Mouse (Mus musculus) stomach, embryonic 15.5 days (tissue): ENCODE results near the gene Rpusd3. TPM values are rescaled to one million over a fixed set of nuclear protein-coding genes. Genes with fewer than 3 reads are reported as not detected.

Experiments used
- ATAC-seq: fragments of 200-750 bp; cut with Nextera tagmentation; 2 replicates; pipeline ENCODE4 v1.8.0; 2017; ENCODE audit warnings: low read depth, moderate number of reproducible peaks, moderate TSS enrichment; ENCODE audit not compliant: insufficient read depth, low FRiP score
- H3K27ac ChIP-seq: fragments of 300-500 bp; sonication (generic); 2 replicates; pipeline ENCODE4 v1.5.1; 2015; ENCODE audit warnings: mild to moderate bottlenecking, inconsistent platforms
- H3K27me3 ChIP-seq: fragments of 300-500 bp; sonication (generic); replicated peaks from 2 replicates; pipeline ENCODE4 v1.6.1; 2015; ENCODE audit warnings: inconsistent platforms
- H3K36me3 ChIP-seq: fragments of 300-500 bp; sonication (generic); 2 replicates; pipeline ENCODE4 v1.6.1; 2015; ENCODE audit warnings: inconsistent platforms
- H3K4me1 ChIP-seq: fragments of 300-500 bp; sonication (generic); 2 replicates; pipeline ENCODE4 v1.6.1; 2015; ENCODE audit warnings: inconsistent platforms
- H3K4me2 ChIP-seq: fragments of 300-500 bp; sonication (generic); 2 replicates; pipeline ENCODE4 v1.6.1; 2015; ENCODE audit warnings: mild to moderate bottlenecking, inconsistent platforms
- H3K4me3 ChIP-seq: fragments of 300-500 bp; sonication (generic); replicated peaks from 2 replicates; pipeline ENCODE4 v1.5.1; 2015; ENCODE audit warnings: inconsistent platforms
- H3K9ac ChIP-seq: fragments of 300-500 bp; sonication (generic); 2 replicates; pipeline ENCODE4 v1.6.1; 2015; ENCODE audit warnings: inconsistent platforms
- H3K9me3 ChIP-seq: fragments of 300-500 bp; sonication (generic); 2 replicates; pipeline ENCODE4 v1.6.1; 2016; ENCODE audit warnings: inconsistent platforms
- WGBS: fragments of 180-500 bp; shearing (Covaris S2); methylation state at CpG from one replicate; pipeline ENCODE4 v1.1.7; 2015; 5-methylcytosine and 5-hydroxymethylcytosine counted together
- polyA plus RNA-seq: library from polyadenylated mRNA; unstranded; fragments of >200 nt; fragmentation: Nextera tagmentation; extraction: Ambion mirVana; gene quantifications from 2 replicates; pipeline ENCODE4 v1.2.1, GENCODE M21; 2015

Rpusd3 gene
- 15.9 and 20.8 TPM in 2 replicates for polyA plus RNA-seq

DNA sequence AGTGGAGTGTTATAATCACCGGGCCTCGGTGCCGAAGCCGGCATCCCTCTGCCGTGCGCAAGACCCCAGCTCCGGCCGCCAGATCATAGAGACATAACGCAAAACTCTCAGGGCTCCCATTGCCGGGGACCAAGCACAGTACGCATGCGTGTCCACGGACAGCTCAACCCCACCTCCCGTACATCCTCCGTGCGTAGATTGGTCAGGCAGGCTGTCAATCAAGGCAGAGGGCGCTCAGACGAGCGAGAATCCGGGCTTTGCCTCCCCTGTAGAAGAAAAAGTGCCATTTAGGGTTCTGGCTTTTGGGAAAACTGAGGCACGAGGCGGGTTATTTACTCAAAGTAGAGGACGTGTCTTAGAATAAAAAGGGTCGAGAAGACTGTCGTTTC lies at the start of gene Rpusd3:
Gene Rpusd3 (minus strand): TSS at position 142 of the 389 bp plus-strand sequence.
- WGBS = under 1% methylated on average over 25 of the region's 25 CpGs
- no peak within 1 kb of the TSS; the same call in 1 of the 2 replicates for H3K27ac ChIP-seq

DNA sequence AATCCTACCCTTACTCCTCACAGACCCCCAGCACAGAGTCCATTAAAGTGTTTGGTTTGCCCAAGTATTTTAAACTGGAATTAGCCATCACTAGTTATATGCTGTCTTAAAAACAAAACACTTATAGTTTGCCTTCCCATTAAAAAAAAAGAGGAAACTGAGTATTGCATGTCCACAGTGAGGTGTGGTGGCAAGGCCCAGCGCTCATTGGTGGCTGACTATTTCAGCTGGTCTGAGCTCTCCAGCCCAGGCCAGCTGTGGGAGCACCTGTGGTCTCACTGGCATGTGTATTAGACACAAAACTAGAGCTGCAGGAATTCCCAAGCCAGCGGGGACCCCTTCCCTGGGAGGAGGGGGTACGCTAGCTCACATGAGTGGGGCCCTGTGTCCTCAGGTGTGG lies 49.4 kb upstream of the Rpusd3 start:
- no peak overlapping the region for H3K4me3 ChIP-seq
- no peaks in the 10 kb centered on the region for H3K9me3 ChIP-seq
- H3K4me1 ChIP-seq = peaks cover 23% of the 10 kb centered on the region
- no peak for ATAC-seq
- H3K27ac ChIP-seq = no peak overlapping the region
- H3K36me3 ChIP-seq = no peaks in the 10 kb centered on the region
- WGBS = 71% methylated on average over 3 of the region's 3 CpGs
- H3K27me3 ChIP-seq = peaks cover 5% of the 10 kb centered on the region; the same call in 1 of the 2 replicates
- no peak overlapping the region for H3K9ac ChIP-seq
- H3K4me2 ChIP-seq = peak overlapping the region; percentile 76; the same call in 1 of the 2 replicates

More for the DNA sequence above, at the start of gene Rpusd3:
- no peaks in the 10 kb centered on the region for H3K27me3 ChIP-seq
- peaks cover 8% of the 10 kb centered on the region; the same call in 1 of the 2 replicates for H3K4me1 ChIP-seq
- no peaks in the 10 kb centered on the region for H3K36me3 ChIP-seq
- peak within 1 kb of the TSS; percentile 50 for H3K9ac ChIP-seq
- H3K4me2 ChIP-seq = peak within 1 kb of the TSS; percentile 95
- peak within 1 kb of the TSS; percentile 66 for H3K4me3 ChIP-seq
- ATAC-seq = peak; percentile 96
- H3K9me3 ChIP-seq = no peaks in the 10 kb centered on the region

DNA sequence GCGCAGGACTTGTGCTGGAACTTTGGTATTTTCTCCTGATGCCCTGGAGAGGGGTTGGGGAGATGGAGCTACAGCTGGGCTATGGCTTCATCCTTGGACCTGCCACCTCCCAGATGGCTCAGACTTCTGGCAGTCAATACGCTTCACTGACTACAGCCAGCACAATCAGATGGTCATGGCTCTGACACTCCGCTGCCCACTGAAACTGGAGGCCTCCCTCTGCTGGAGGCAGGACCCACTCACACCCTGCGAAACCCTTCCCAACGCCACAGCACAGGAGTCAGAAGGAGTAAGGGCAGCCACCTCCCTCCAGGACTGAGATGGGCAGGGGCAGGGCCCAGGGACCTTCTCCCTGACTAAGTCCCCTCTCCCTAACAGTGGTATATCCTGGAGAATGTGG lies 46.5 kb upstream of the Rpusd3 start:
- no peak for ATAC-seq
- Histone ChIP-seq H3K27ac (no peak overlapping the region), H3K4me2 (no peak overlapping the region), H3K9ac (no peak overlapping the region), H3K27me3 (peaks cover 5% of the 10 kb centered on the region; the same call in 1 of the 2 replicates), H3K4me1 (peaks cover 9% of the 10 kb centered on the region), H3K4me3 (no peak overlapping the region), H3K9me3 (no peaks in the 10 kb centered on the region), H3K36me3 (no peaks in the 10 kb centered on the region)
- 56% methylated on average over 5 of the region's 5 CpGs for WGBS

DNA sequence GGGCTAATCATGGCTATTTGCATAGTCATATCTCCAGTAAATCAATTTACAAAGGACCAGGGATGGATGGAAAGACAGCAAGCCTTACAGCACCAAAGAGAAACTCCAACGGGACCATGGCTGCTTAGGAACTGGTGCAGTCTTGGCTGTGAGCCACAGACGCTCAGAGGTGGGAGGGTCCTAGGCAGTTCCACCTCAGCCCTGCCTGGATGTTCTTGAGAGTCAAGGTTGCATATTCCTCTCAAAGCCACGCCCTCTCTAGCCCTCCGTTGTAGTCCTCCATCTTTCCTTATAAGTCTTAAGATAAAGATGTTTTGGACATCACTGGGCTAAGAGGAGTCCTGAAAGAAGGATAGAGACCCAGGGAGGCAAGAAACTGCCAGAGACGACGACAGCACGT lies 44.9 kb upstream of the Rpusd3 start:
- WGBS = 58% methylated on average over 7 of the region's 7 CpGs
- H3K4me3 ChIP-seq = no peak overlapping the region
- H3K27ac ChIP-seq = no peak overlapping the region
- ATAC-seq = no peak
- H3K4me1 ChIP-seq = peaks cover 2% of the 10 kb centered on the region; the same call in 1 of the 2 replicates
- H3K4me2 ChIP-seq = no peak overlapping the region
- H3K36me3 ChIP-seq = no peaks in the 10 kb centered on the region
- H3K9me3 ChIP-seq = no peaks in the 10 kb centered on the region
- H3K9ac ChIP-seq = no peak overlapping the region
- no peaks in the 10 kb centered on the region for H3K27me3 ChIP-seq

DNA sequence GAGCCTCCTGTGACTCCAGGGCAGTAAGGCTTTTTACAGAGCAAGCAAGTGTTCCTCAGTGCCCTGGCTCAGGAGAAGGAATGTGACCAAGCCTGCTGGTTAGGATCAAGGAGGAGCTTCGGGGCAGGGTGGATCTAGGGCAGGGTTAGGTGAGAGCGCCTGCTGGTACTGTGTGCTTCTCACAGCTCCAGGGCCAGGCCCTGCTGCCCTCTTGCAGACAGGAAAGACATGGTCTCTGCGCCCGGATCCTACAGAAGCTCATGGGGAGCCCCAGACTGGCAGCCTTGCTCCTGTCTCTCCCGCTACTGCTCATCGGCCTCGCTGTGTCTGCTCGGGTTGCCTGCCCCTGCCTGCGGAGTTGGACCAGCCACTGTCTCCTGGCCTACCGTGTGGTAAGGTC lies 39.5 kb upstream of the Rpusd3 start:
- H3K27ac ChIP-seq = peak overlapping the region; percentile 61
- ATAC-seq = peak; percentile 91
- WGBS = 55% methylated on average over 10 of the region's 10 CpGs
- no peaks in the 10 kb centered on the region for H3K9me3 ChIP-seq
- 0 out of 2 replicates have a peak, but pooled peaks cover 6% of the 10 kb centered on the region for H3K4me1 ChIP-seq
- H3K36me3 ChIP-seq = no peaks in the 10 kb centered on the region
- no peak overlapping the region for H3K9ac ChIP-seq
- peak overlapping the region; percentile 46 for H3K4me2 ChIP-seq
- H3K27me3 ChIP-seq = no peaks in the 10 kb centered on the region
- H3K4me3 ChIP-seq = peak overlapping the region; percentile 28

DNA sequence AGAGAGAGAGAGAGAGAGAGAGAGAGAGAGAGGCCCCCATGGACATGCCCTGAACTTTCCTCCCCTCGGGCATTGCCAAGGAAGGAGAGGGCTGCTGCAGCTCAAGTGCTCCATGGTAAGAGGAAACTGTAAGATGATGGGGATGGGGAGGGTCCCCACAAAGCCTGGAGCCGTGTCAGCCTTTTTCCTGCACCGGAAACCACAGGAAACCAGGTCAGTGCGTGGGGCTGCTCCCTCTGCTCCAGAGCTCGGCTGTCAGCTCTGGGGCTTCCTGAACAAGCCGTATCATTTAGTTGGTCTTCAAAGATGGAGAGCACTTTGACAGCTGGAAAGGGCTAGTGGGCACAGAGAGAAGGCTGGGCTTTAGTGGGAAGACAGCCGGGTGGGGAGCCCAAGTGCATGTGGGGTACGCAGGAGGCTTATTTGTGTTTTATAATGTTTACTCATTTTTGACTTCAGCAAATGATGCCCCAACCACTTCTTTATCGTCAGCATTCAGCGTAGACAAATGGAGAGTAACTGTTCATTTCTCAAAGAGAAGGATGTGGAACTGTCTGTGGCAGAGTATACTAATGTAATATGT lies 38.9 kb upstream of the Rpusd3 start, which contains the start of gene Il17re:
Gene Il17re (plus strand): TSS at position 533 of the 583 bp plus-strand sequence.
- peak within 1 kb of the TSS; percentile 61 for H3K27ac ChIP-seq
- peak within 1 kb of the TSS; percentile 46 for H3K4me2 ChIP-seq
- no peaks in the 10 kb centered on the region for H3K9me3 ChIP-seq
- no peaks in the 10 kb centered on the region for H3K36me3 ChIP-seq
- WGBS = 49% methylated on average over 10 of the region's 10 CpGs
- no peak for ATAC-seq
- no peak within 1 kb of the TSS for H3K9ac ChIP-seq
- H3K4me3 ChIP-seq = peak within 1 kb of the TSS; percentile 28
- 0 out of 2 replicates have a peak, but pooled peaks cover 6% of the 10 kb centered on the region for H3K4me1 ChIP-seq
- H3K27me3 ChIP-seq = no peaks in the 10 kb centered on the region

DNA sequence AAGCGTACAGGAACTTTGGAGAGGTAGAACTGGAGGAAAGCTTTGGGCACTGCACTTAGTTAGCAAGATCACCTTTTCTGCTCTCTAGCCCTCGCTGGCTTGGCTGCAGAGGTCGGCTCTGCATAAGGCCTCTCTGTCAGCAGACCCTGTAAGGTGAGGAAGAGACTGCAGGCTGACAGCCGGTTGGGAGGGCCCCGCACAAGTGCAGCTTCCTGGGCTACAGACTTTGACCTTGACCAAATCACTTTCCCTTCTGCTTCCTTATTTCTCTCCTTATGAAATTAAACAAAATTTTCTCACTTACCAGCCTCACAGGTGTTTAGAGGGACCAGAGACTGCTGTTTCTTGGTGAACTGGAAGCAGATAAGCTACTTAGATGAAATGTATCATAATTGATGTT lies 35.9 kb upstream of the Rpusd3 start:
- H3K27me3 ChIP-seq = no peaks in the 10 kb centered on the region
- H3K9ac ChIP-seq = no peak overlapping the region
- no peak overlapping the region for H3K27ac ChIP-seq
- H3K4me1 ChIP-seq = peaks cover 9% of the 10 kb centered on the region; the same call in 1 of the 2 replicates
- no peaks in the 10 kb centered on the region for H3K9me3 ChIP-seq
- WGBS = 58% methylated on average over 5 of the region's 5 CpGs
- no peaks in the 10 kb centered on the region for H3K36me3 ChIP-seq
- H3K4me3 ChIP-seq = no peak overlapping the region
- H3K4me2 ChIP-seq = no peak overlapping the region
- no peak for ATAC-seq

DNA sequence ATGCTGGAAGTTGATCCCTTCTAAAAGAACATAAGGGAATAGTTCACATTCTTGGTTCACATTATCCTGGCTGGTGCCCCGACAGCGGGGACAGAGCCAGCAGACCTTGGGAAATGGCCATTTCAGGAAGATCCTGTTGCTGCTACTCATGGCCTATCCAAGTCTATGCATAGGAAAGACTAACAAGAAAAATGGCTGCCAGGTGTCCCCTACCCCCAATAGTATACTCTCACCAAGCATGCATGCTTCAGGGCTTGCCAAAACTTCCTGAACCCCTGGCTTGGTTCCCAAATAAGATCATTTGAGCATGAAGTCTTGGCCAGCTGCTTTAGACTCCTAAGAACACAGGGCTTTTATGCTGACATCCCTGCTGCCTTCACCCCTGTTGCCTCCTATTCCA lies 32.7 kb upstream of the Rpusd3 start:
- H3K4me1 ChIP-seq = peaks cover 3% of the 10 kb centered on the region; the same call in 1 of the 2 replicates
- H3K4me3 ChIP-seq = no peak overlapping the region
- ATAC-seq = no peak
- H3K27me3 ChIP-seq = no peaks in the 10 kb centered on the region
- H3K36me3 ChIP-seq = peaks cover 21% of the 10 kb centered on the region
- no peaks in the 10 kb centered on the region for H3K9me3 ChIP-seq
- no peak overlapping the region for H3K27ac ChIP-seq
- no peak overlapping the region for H3K4me2 ChIP-seq
- H3K9ac ChIP-seq = no peak overlapping the region
- 70% methylated on average over 2 of the region's 2 CpGs for WGBS

DNA sequence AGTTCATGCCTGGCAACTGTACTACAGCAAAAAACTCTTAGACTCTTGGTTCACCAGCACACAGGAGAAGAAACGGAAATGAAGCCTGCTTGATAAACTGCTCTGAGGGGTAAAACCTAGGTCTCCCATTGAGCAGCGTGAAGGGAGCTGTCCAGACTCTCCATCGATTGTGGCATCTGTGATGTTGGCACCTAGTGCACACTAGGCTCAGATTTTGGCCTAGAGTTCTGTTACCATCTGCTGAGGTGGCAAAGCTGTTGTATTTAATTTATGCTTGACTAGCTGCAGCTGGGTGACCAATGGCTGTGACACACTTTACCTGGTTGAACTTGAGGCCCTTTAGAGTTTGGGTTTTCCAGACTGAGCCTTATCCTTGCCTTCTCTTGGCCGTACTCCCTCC lies 28.5 kb upstream of the Rpusd3 start:
- Histone ChIP-seq H3K4me1 (peaks cover 3% of the 10 kb centered on the region; the same call in 1 of the 2 replicates), H3K4me2 (no peak overlapping the region), H3K9ac (no peak overlapping the region), H3K27me3 (no peaks in the 10 kb centered on the region), H3K36me3 (peaks cover 28% of the 10 kb centered on the region), H3K4me3 (no peak overlapping the region), H3K9me3 (no peaks in the 10 kb centered on the region), H3K27ac (no peak overlapping the region)
- WGBS = 94% methylated on average over 4 of the region's 4 CpGs
- ATAC-seq = no peak

DNA sequence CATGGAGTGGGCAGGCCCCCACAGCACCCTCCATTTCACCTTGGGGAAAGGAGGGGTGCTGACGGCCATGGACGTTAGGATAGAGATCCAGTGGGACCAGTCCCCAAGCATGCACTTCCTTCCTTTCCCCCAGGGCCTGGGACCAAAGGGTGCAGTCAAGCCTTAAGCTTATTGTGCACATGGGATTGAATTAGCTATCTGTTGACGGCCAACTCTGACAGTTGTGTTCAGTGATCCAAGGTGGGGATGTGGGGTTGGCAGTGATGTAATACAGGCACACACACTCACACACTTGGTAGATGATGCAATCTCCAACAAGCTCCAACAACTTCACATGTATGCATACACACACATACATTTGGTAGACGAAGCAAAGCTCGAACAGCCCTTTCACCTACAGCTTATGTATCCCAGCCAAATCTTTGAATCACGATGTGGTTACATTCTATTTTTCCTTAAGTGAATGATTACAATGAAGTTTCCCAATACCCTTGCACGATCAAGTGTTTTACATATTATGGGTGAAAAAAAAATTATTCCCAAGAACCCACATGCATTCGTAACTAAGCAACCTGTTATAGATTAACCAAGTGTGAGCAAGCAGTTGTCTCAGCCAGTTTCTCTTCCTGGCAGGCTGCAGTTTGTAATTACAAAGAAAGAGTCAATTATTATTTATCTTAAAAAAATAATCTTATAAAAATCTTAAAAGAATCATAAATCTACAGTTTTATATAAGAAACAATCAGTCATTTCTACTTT lies 25.2 kb upstream of the Rpusd3 start:
- H3K9ac ChIP-seq = no peak overlapping the region
- no peaks in the 10 kb centered on the region for H3K9me3 ChIP-seq
- peak overlapping the region; percentile 54; the same call in 1 of the 2 replicates for H3K27ac ChIP-seq
- H3K4me3 ChIP-seq = no peak overlapping the region
- WGBS = 66% methylated on average over 8 of the region's 8 CpGs
- no peak overlapping the region for H3K4me2 ChIP-seq
- peaks cover 28% of the 10 kb centered on the region for H3K36me3 ChIP-seq
- no peaks in the 10 kb centered on the region for H3K27me3 ChIP-seq
- no peaks in the 10 kb centered on the region for H3K4me1 ChIP-seq
- ATAC-seq = no peak

DNA sequence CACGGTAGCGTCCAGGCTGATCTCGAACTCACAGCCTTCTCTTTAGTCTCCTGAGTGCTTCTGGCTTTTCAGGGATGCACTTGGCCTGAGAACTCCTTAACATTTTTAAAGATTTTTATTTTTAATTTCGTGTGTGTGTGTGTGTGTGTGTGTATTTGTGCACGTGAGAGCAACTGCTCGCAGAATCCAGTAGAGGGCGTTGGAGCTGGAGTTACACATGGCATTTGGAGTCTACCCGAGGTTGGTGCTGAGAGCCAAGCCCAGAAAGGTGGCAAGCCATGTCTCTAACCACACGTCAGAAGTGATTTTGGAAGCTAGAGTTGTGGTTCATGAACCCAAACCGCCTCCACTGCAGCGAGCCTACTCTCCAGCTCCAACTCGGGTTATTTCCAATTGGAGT lies 24.0 kb upstream of the Rpusd3 start:
- peak overlapping the region; percentile 99 for H3K4me3 ChIP-seq
- no peaks in the 10 kb centered on the region for H3K27me3 ChIP-seq
- ATAC-seq = no peak
- H3K4me2 ChIP-seq = peak overlapping the region; percentile 79
- peaks cover 19% of the 10 kb centered on the region for H3K36me3 ChIP-seq
- 41% methylated on average over 12 of the region's 12 CpGs for WGBS
- H3K4me1 ChIP-seq = no peaks in the 10 kb centered on the region
- H3K9me3 ChIP-seq = no peaks in the 10 kb centered on the region
- peak overlapping the region; percentile 79; the same call in 1 of the 2 replicates for H3K27ac ChIP-seq
- H3K9ac ChIP-seq = peak overlapping the region; percentile 88
